Mouse (Mus musculus) midbrain, embryonic 11.5 days (tissue): ENCODE data around the gene Vash2. TPM values are rescaled to one million over a fixed set of nuclear protein-coding genes. Genes with fewer than 3 reads are reported as not detected.

Experiments
- ATAC-seq: fragments of 200-750 bp; cut with Nextera tagmentation; 2 replicates; pipeline ENCODE4 v1.8.0; 2017; ENCODE audit warnings: moderate TSS enrichment, moderate library complexity; ENCODE audit not compliant: low FRiP score
- DNase-seq: peaks from one replicate; pipeline ENCODE4 v3.0.0; 2015; ENCODE audit warnings: low spot score; ENCODE audit errors: missing footprints
- H3K27ac ChIP-seq: fragments of 300-500 bp; sonication (generic); 2 replicates; pipeline ENCODE4 v1.5.1; 2014; ENCODE audit warnings: low read depth, low read length
- H3K27me3 ChIP-seq: fragments of 300-500 bp; sonication (generic); 2 replicates; pipeline ENCODE4 v1.6.1; 2014; ENCODE audit warnings: mild to moderate bottlenecking, low read length, moderate library complexity, mixed read lengths; ENCODE audit not compliant: control insufficient read depth, insufficient read depth
- H3K36me3 ChIP-seq: fragments of 300-500 bp; sonication (generic); 2 replicates; pipeline ENCODE4 v1.6.1; 2014; ENCODE audit warnings: mild to moderate bottlenecking, low read length, moderate library complexity, mixed read lengths; ENCODE audit not compliant: control insufficient read depth, insufficient read depth
- H3K4me1 ChIP-seq: fragments of 300-500 bp; sonication (generic); 2 replicates; pipeline ENCODE4 v1.6.1; 2014; ENCODE audit warnings: low read length; ENCODE audit not compliant: control insufficient read depth, insufficient read depth
- H3K4me2 ChIP-seq: fragments of 300-500 bp; sonication (generic); 2 replicates; pipeline ENCODE4 v1.6.1; 2014; ENCODE audit warnings: mild to moderate bottlenecking, moderate library complexity
- H3K4me3 ChIP-seq: fragments of 300-500 bp; sonication (generic); 2 replicates; pipeline ENCODE4 v1.5.1; 2014; ENCODE audit warnings: low read depth, low read length
- H3K9ac ChIP-seq: fragments of 300-500 bp; sonication (generic); 2 replicates; pipeline ENCODE4 v1.6.1; 2014; ENCODE audit warnings: low read length
- H3K9me3 ChIP-seq: fragments of 300-500 bp; sonication (generic); 2 replicates; pipeline ENCODE4 v1.6.1; 2016; ENCODE audit warnings: low read length; ENCODE audit not compliant: control insufficient read depth
- WGBS: fragments of 180-500 bp; shearing (Covaris S2); extraction: QIAGEN DNeasy Blood & Tissue Kit; methylation state at CpG from one replicate; pipeline ENCODE4 v1.1.7; 2014; 5-methylcytosine and 5-hydroxymethylcytosine counted together
- polyA plus RNA-seq: library from polyadenylated mRNA; unstranded; fragments of >200 nt; fragmentation: Nextera tagmentation; extraction: Ambion mirVana; gene quantifications from 2 replicates; pipeline ENCODE4 v1.2.1, GENCODE M21; 2014

Gene Vash2
- polyA plus RNA-seq, 1 experiment from 2014 or later = 52.8 TPM

DNA sequence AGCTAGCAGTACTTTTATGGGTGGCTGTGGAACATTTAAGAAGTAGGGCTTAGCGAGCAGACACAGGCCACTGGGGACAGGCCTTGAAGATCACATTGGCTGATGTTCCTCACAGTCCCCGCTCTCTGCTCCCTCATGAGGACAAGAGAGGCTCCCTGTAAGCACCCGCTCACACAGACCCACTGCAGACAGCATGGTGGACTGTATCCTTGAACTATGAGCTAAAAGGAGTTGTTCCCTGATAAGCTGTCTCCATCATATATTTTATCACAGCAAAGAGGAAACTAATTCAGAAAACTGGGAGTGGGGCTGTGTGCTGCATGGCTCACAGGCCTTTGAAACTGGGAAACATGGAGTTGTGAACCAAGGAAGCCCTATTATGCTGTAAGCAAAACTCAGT, 80.9 kb downstream of the Vash2 start:
- no peak overlapping the region for H3K4me2 ChIP-seq
- 92% methylated on average over 3 of the region's 3 CpGs for WGBS
- no peak overlapping the region for H3K27ac ChIP-seq
- ATAC-seq = no peak
- peaks cover 2% of the 10 kb centered on the region; the same call in 1 of the 2 replicates for H3K36me3 ChIP-seq
- no peak overlapping the region for H3K9ac ChIP-seq
- no peak overlapping the region for H3K4me3 ChIP-seq
- H3K27me3 ChIP-seq = no peaks in the 10 kb centered on the region
- H3K4me1 ChIP-seq = no peaks in the 10 kb centered on the region
- H3K9me3 ChIP-seq = no peaks in the 10 kb centered on the region
- no peak for DNase-seq

Other genes starting within 250 kb of the Vash2 start
- gene Rps6kc1, start 67.5 kb downstream of the Vash2 start, polyA plus RNA-seq = 19.5 and 20.1 TPM in 2 replicates
- 65.5 and 65.7 TPM in 2 replicates for gene Angel2, start 54.2 kb downstream of the Vash2 start, polyA plus RNA-seq
- gene Flvcr1, start 46.9 kb upstream of the Vash2 start, polyA plus RNA-seq = 11.3 and 11.9 TPM in 2 replicates
- gene Spata45, start 57.3 kb upstream of the Vash2 start, polyA plus RNA-seq = not detected in 2 replicates
- 11.3 and 11.6 TPM in 2 replicates for gene Tatdn3, start 83.6 kb upstream of the Vash2 start, polyA plus RNA-seq
- gene Nsl1, start 83.7 kb upstream of the Vash2 start, polyA plus RNA-seq = 21.9 and 22.8 TPM in 2 replicates
- gene Batf3, start 118.6 kb upstream of the Vash2 start, polyA plus RNA-seq = 2.9 and 3.5 TPM in 2 replicates
- not detected in 2 replicates for gene Fam71a, start 185.5 kb upstream of the Vash2 start, polyA plus RNA-seq
- 3.8 and 4.6 TPM in 2 replicates for gene Atf3, start 238.7 kb upstream of the Vash2 start, polyA plus RNA-seq